Mouse (Mus musculus): ENCODE measurements at regions not wholly inside any gene's neighbourhood (a gene's known extent, or its start where the extent isn't known, plus 50 kb on each side); places are given as distances from the start of the nearest gene placed in this dataset.

GRCm38 (mm10) chr10:126690914-126691673 lies 210.1 kb downstream of the Atp23 start:
- Histone ChIP-seq H3K27me3 (replicated peaks) (no peaks in the 10 kb centered on the region), H3K9ac (ENCODE audit: insufficient read depth, low read depth) (no peak overlapping the region), H3K9me3 (replicated peaks; ENCODE audit: low read length) (peaks cover 45% of the 10 kb centered on the region), H3K4me1 (ENCODE audit: control insufficient read depth in 1 of 2, insufficient read depth in 2 of 2) (no peaks in the 10 kb centered on the region), H3K36me3 (replicated peaks in 1 of 2; ENCODE audit: control insufficient read depth in 1 of 2, insufficient read depth in 1 of 2, low read length in 1 of 2) (no peaks in the 10 kb centered on the region), H3K4me2 (ENCODE audit: insufficient read depth, low read depth, poor library complexity, severe bottlenecking) (no peak overlapping the region), H3K4me3 (replicated peaks in 1 of 3; ENCODE audit: low read depth in 2 of 3, low read length in 2 of 3, poor library complexity in 1 of 3) (no peak overlapping the region), H3K27ac (ENCODE audit: insufficient read depth, low read depth) (no peak overlapping the region), H3K79me2 (replicated peaks; ENCODE audit: control insufficient read depth, extremely low read depth, insufficient read depth, poor library complexity, severe bottlenecking) (no peaks in the 10 kb centered on the region)
- no peak for DNase-seq (ENCODE audit: extremely low read depth)
- in situ Hi-C loops (cut with MboI; ENCODE audit: low pct_ligation_motif_present, low pct_unique_long_range_greater_than_20kb, low sequenced_read_pairs) (no loop called here), dilution Hi-C loops (cut with MboI; ENCODE audit: extremely low pct_ligation_motif_present, extremely low pct_unique_long_range_greater_than_20kb, low sequenced_read_pairs) (no loop called here)
- TF ChIP-seq GABPA (IDR thresholded peaks at IDR 0.05; ENCODE audit: insufficient replicate concordance, low read depth, low read length), result no peak
- no peak for TF ChIP-seq HCFC1 (IDR thresholded peaks at IDR 0.05; ENCODE audit: low read depth, low read length)
- TF ChIP-seq KAT2A (IDR thresholded peaks at IDR 0.05; ENCODE audit: insufficient replicate concordance, low read length), result no peak
- no peak for TF ChIP-seq ELF1 (IDR thresholded peaks at IDR 0.05; ENCODE audit: low read depth, low read length)
- no peak for TF ChIP-seq CTCF (conservative IDR thresholded peaks at IDR 0.05 in 1 of 2, IDR thresholded peaks at IDR 0.05 in 1 of 2; ENCODE audit: low read depth in 2 of 2, low read length in 2 of 2)
- TF ChIP-seq SMC3 (IDR thresholded peaks at IDR 0.05; ENCODE audit: low read depth, low read length), result no peak
- TF ChIP-seq SIN3A (IDR thresholded peaks at IDR 0.05; ENCODE audit: low read length), result no peak
- no peak for TF ChIP-seq RCOR1 (conservative IDR thresholded peaks at IDR 0.05; ENCODE audit: low read depth, low read length)
- no peak for TF ChIP-seq TBP (conservative IDR thresholded peaks at IDR 0.05; ENCODE audit: low read depth, low read length)
- no peak for TF ChIP-seq NRF1 (IDR thresholded peaks at IDR 0.05; ENCODE audit: low read depth, low read length)
- TF ChIP-seq MXI1 (IDR thresholded peaks at IDR 0.05; ENCODE audit: low read depth, low read length), result no peak
- no peak for TF ChIP-seq ZMIZ1 (IDR thresholded peaks at IDR 0.05; ENCODE audit: low read depth, low read length)
- no peak for TF ChIP-seq POLR2A (IDR thresholded peaks at IDR 0.05; ENCODE audit: low read depth, low read length)

DNA sequence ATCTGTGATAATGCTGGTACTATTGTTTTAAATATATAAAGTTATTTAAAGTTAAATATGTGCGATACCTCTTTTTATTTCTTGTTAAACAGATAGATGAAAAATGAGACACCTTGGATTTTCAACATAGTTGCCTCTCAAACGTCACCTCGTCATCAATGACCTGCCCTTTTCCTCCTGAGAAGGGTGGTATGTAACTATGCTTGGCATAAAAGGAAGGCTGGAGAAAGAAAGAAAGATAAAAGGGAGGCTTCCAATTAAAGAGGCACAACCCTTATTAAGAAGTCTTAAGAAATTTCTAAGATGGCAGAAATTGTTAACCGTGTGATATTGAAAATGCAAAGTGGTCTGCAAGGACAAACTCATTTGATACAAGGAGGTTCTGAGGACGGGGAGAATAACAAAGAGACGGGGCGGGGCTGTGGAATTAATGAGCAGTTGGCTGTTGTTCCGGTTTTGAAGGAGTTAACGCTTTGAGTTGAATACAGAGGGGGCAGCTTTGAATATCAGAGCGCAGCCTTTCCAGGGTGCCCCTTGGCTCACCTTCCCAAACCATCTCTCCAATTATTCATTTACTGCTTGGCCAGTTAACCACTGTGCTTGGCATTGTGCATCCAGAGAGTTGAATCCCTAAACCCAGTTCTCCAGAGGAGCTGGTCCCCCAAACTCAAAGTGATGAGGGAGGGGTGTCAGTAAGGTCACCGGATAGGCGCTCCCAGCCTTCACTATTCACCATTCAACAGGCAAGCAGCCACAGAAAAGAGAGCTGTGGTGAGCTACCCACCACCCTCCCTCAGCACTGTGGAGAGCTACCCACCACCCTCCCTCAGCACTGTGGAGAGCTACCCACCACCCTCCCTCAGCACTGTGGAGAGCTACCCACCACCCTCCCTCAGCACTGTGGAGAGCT lies 220.6 kb downstream of the Atp23 start:
- H3K9ac ChIP-seq (ENCODE audit: insufficient read depth, low read depth), result no peak overlapping the region
- DNase-seq (ENCODE audit: extremely low read depth), result no peak
- no peaks in the 10 kb centered on the region for H3K79me2 ChIP-seq (replicated peaks; ENCODE audit: control insufficient read depth, extremely low read depth, insufficient read depth, poor library complexity, severe bottlenecking)
- peaks cover 23% of the 10 kb centered on the region for H3K9me3 ChIP-seq (replicated peaks; ENCODE audit: low read length)
- no peak overlapping the region for H3K4me3 ChIP-seq (replicated peaks in 1 of 3; ENCODE audit: low read depth in 2 of 3, low read length in 2 of 3, poor library complexity in 1 of 3)
- H3K27ac ChIP-seq (ENCODE audit: insufficient read depth, low read depth), result no peak overlapping the region
- dilution Hi-C loops (cut with MboI; ENCODE audit: extremely low pct_ligation_motif_present, extremely low pct_unique_long_range_greater_than_20kb, low sequenced_read_pairs) (no loop called here), in situ Hi-C loops (cut with MboI; ENCODE audit: low pct_ligation_motif_present, low pct_unique_long_range_greater_than_20kb, low sequenced_read_pairs) (no loop called here)
- no peaks in the 10 kb centered on the region for H3K36me3 ChIP-seq (replicated peaks in 1 of 2; ENCODE audit: control insufficient read depth in 1 of 2, insufficient read depth in 1 of 2, low read length in 1 of 2)
- H3K4me2 ChIP-seq (ENCODE audit: insufficient read depth, low read depth, poor library complexity, severe bottlenecking), result no peak overlapping the region
- no peak for TF ChIP-seq SMC3 (IDR thresholded peaks at IDR 0.05; ENCODE audit: low read depth, low read length)
- no peaks in the 10 kb centered on the region for H3K27me3 ChIP-seq (replicated peaks)
- no peaks in the 10 kb centered on the region for H3K4me1 ChIP-seq (ENCODE audit: control insufficient read depth in 1 of 2, insufficient read depth in 2 of 2)
